Mouse (Mus musculus) myocyte (in vitro differentiated cells): ENCODE measurements around the gene Etv6.

Experiments used
- CEBPB ChIP-seq: IDR thresholded peaks from 2 replicates; pipeline ENCODE4 v1.6.1; 2011; ENCODE audit warnings: mild to moderate bottlenecking, moderate library complexity; ENCODE audit not compliant: poor library complexity, insufficient read depth, severe bottlenecking
- E2F4 ChIP-seq: IDR thresholded peaks from one replicate; pipeline ENCODE4 v1.6.1; 2011; ENCODE audit warnings: mild to moderate bottlenecking, control low read depth, moderate library complexity; ENCODE audit not compliant: insufficient read depth
- MAX ChIP-seq: IDR thresholded peaks from one replicate; pipeline ENCODE4 v1.6.1; 2011; ENCODE audit warnings: low read depth, mild to moderate bottlenecking, control low read depth
- MYOD1 ChIP-seq, 3 experiments: IDR thresholded peaks; one replicate each; pipeline ENCODE4 v1.6.1; 2011; ENCODE audit warnings: control low read depth in 2 of 3, low read depth in 2 of 3, mild to moderate bottlenecking in 2 of 3, moderate library complexity in 1 of 3; ENCODE audit not compliant: insufficient read length in 2 of 3, control insufficient read depth in 1 of 3
- MYOG ChIP-seq, 3 experiments: IDR thresholded peaks; one replicate each; pipeline ENCODE4 v1.6.1; 2011; ENCODE audit warnings: control low read depth in 2 of 3, low read depth in 2 of 3, mild to moderate bottlenecking in 2 of 3; ENCODE audit not compliant: insufficient read length in 2 of 3, control insufficient read depth in 1 of 3, insufficient read depth in 1 of 3
- POLR2A ChIP-seq: IDR thresholded peaks from one replicate; pipeline ENCODE4 v1.6.1; 2011; ENCODE audit warnings: low read depth, mild to moderate bottlenecking, control low read depth, moderate library complexity; ENCODE audit not compliant: insufficient read length
- POLR2AphosphoS2 ChIP-seq: IDR thresholded peaks from one replicate; pipeline ENCODE4 v1.6.1; 2011; ENCODE audit warnings: low read depth, control low read depth; ENCODE audit not compliant: insufficient read length
- REST ChIP-seq: IDR thresholded peaks from one replicate; pipeline ENCODE4 v1.6.1; 2011; ENCODE audit warnings: mild to moderate bottlenecking, control low read depth, moderate library complexity; ENCODE audit not compliant: insufficient read depth, insufficient read length
- TCF12 ChIP-seq: IDR thresholded peaks from one replicate; pipeline ENCODE4 v1.6.1; 2011; ENCODE audit warnings: mild to moderate bottlenecking, control low read depth; ENCODE audit not compliant: poor library complexity, insufficient read depth, severe bottlenecking
- USF1 ChIP-seq: IDR thresholded peaks from one replicate; pipeline ENCODE4 v1.6.1; 2011; ENCODE audit warnings: low read depth, mild to moderate bottlenecking, control low read depth, moderate library complexity

DNA sequence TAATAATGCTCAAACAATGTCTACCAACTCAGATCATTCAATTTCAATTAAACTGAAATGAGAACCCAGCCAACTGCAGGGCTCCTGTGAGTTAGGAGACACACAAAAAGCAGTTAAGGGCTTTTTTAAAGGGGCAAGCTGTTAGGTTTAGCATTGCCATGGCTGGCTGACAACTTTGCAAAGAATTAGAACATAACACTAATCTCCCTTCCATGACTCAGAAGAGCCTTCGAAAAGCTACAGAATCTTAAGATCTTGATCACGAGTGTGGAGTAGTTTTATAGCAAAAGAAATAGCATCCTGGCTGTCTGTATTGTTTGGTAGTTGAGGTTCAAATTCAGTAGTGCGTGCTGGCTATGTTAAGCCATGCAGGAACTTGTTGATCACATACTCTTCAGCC is 182.9 kb downstream of the Etv6 start:
- TF ChIP-seq CEBPB (no peak), MAX (no peak), POLR2A (no peak), MYOG (IDR thresholded peaks at IDR 0.05; ENCODE audit: control insufficient read depth in 1 of 3, insufficient read depth in 1 of 3, insufficient read length in 2 of 3, low read depth in 2 of 3) (no peak), E2F4 (no peak), POLR2AphosphoS2 (no peak), REST (no peak), TCF12 (no peak), USF1 (no peak), MYOD1 (IDR thresholded peaks at IDR 0.05; ENCODE audit: control insufficient read depth in 1 of 3, insufficient read length in 2 of 3, low read depth in 2 of 3) (no peak)
